ENCODE assay signal across 13 mouse cellular contexts in genomic region chr6:129535723-129536122, GRCm38 (mm10). TPM values are rescaled to one million over a fixed set of nuclear protein-coding genes. Genes with fewer than 3 reads are reported as not detected.
DNase-seq lines count a peak whose midpoint lies in the region; ATAC-seq lines count a peak whose summit lies in the region.
"Had no signal": no experiment of that assay in that cellular context is flagged by ENCODE, and none has a peak within 500 bp of the region (broad histone marks: within the 10 kb centered on the region; RNA-seq: fewer than 3 reads in every experiment).

No protein-coding gene starts in this region.

- WGBS in heart, embryonic 14.5 days = 30% methylated on average over 4 of the region's 4 CpGs
- WGBS in midbrain, embryonic 12.5 days = 82% methylated on average over 4 of the region's 4 CpGs
- 89% methylated on average over 4 of the region's 4 CpGs for WGBS in midbrain, embryonic 11.5 days
- 85% methylated on average over 4 of the region's 4 CpGs for WGBS in hindbrain, embryonic 16.5 days
- 85% methylated on average over 4 of the region's 4 CpGs for WGBS in neural tube, embryonic 13.5 days

- no peak overlapping the region for H3K9ac ChIP-seq in heart, embryonic 14.5 days (ENCODE audit: low read length)
- H3K9ac ChIP-seq in midbrain, embryonic 12.5 days (replicated peaks) = no peak overlapping the region
- no peak overlapping the region for H3K9ac ChIP-seq in midbrain, embryonic 11.5 days (ENCODE audit: low read length)
- no peak overlapping the region for H3K9ac ChIP-seq in hindbrain, embryonic 16.5 days (ENCODE audit: low read depth, low read length)
- H3K9ac ChIP-seq in neural tube, embryonic 13.5 days = peak overlapping the region; percentile 91; the same call in 1 of the 2 replicates
- H3K9ac ChIP-seq: limb, embryonic 13.5 days had no signal

- ATAC-seq in heart, embryonic 14.5 days (ENCODE audit: insufficient number of reproducible peaks, insufficient read depth, low FRiP score, low read depth) = no peak
- no peak for ATAC-seq in midbrain, embryonic 12.5 days (ENCODE audit: low FRiP score, low read depth)
- no peak for ATAC-seq in midbrain, embryonic 11.5 days (ENCODE audit: low FRiP score)
- ATAC-seq in hindbrain, embryonic 16.5 days = no peak
- ATAC-seq in neural tube, embryonic 13.5 days (ENCODE audit: low read depth) = no peak

- no peak overlapping the region for H3K4me3 ChIP-seq in heart, embryonic 14.5 days (ENCODE audit: control insufficient read depth in 1 of 2, insufficient read depth in 1 of 2, low read depth in 1 of 2, low read length in 2 of 2)
- H3K4me3 ChIP-seq in midbrain, embryonic 12.5 days = peak overlapping the region; percentile 72; the same call in 1 of the 2 replicates
- H3K4me3 ChIP-seq in midbrain, embryonic 11.5 days (ENCODE audit: low read depth, low read length) = no peak overlapping the region
- peak overlapping the region; percentile 67 for H3K4me3 ChIP-seq in hindbrain, embryonic 16.5 days (ENCODE audit: low read length)
- peak overlapping the region; percentile 76 for H3K4me3 ChIP-seq in neural tube, embryonic 13.5 days

- H3K4me2 ChIP-seq in heart, embryonic 14.5 days (ENCODE audit: low read length) = peak overlapping the region; percentile 88
- H3K4me2 ChIP-seq in midbrain, embryonic 12.5 days (replicated peaks) = peak overlapping the region; percentile 71
- no peak overlapping the region; the same call in 1 of the 2 replicates for H3K4me2 ChIP-seq in midbrain, embryonic 11.5 days
- H3K4me2 ChIP-seq in hindbrain, embryonic 16.5 days (ENCODE audit: low read length) = peak overlapping the region; percentile 64
- H3K4me2 ChIP-seq in neural tube, embryonic 13.5 days = peak overlapping the region; percentile 63

- intact Hi-C loops in heart, postnatal 25 days (cut with DNase I) = no loop called here
- intact Hi-C loops in left cerebral cortex, postnatal 4 days (cut with DNase I) = no loop called here

- peaks cover 8 to 16% of the 10 kb centered on the region in 2 experiments for H3K4me1 ChIP-seq in heart, embryonic 14.5 days (ENCODE audit: control insufficient read depth in 2 of 2, insufficient read depth in 2 of 2, low read length in 2 of 2)
- peaks cover 17% of the 10 kb centered on the region for H3K4me1 ChIP-seq in midbrain, embryonic 12.5 days
- H3K4me1 ChIP-seq in midbrain, embryonic 11.5 days (ENCODE audit: control insufficient read depth, insufficient read depth, low read length) = peaks cover 5% of the 10 kb centered on the region; the same call in 1 of the 2 replicates
- peaks cover 20% of the 10 kb centered on the region for H3K4me1 ChIP-seq in hindbrain, embryonic 16.5 days (ENCODE audit: control insufficient read depth, insufficient read depth, low read depth, low read length)
- H3K4me1 ChIP-seq in neural tube, embryonic 13.5 days (replicated peaks) = peaks cover 36% of the 10 kb centered on the region

- no peaks in the 10 kb centered on the region for H3K9me3 ChIP-seq in heart, embryonic 14.5 days (ENCODE audit: control insufficient read depth, low read length)
- no peaks in the 10 kb centered on the region for H3K9me3 ChIP-seq in midbrain, embryonic 12.5 days
- no peaks in the 10 kb centered on the region for H3K9me3 ChIP-seq in midbrain, embryonic 11.5 days (ENCODE audit: control insufficient read depth, low read length)
- H3K9me3 ChIP-seq in hindbrain, embryonic 16.5 days (ENCODE audit: control insufficient read depth, low read length) = no peaks in the 10 kb centered on the region
- H3K9me3 ChIP-seq in neural tube, embryonic 13.5 days = no peaks in the 10 kb centered on the region
- H3K9me3 ChIP-seq: limb, embryonic 13.5 days had no signal

- DNase-seq in heart, postnatal 25 days (ENCODE audit: low spot score) = no peak
- DNase-seq in midbrain, embryonic 11.5 days (ENCODE audit: low spot score, missing footprints) = no peak
- DNase-seq in cerebellum, adult 9-11 months = no peak
- no peak for DNase-seq in left cerebral cortex, postnatal 4 days
- DNase-seq: adrenal gland, postnatal 14 days; embryo, embryonic 11 days; gastrocnemius, postnatal 36 days had no signal

- no peak overlapping the region for H3K27ac ChIP-seq in heart, embryonic 14.5 days (replicated peaks in 1 of 2; ENCODE audit: control insufficient read depth in 1 of 2, insufficient read depth in 1 of 2, low read depth in 2 of 2, low read length in 2 of 2)
- no peak overlapping the region for H3K27ac ChIP-seq in midbrain, embryonic 12.5 days (replicated peaks)
- H3K27ac ChIP-seq in midbrain, embryonic 11.5 days (ENCODE audit: low read depth, low read length) = no peak overlapping the region
- no peak overlapping the region for H3K27ac ChIP-seq in hindbrain, embryonic 16.5 days (ENCODE audit: low read depth, low read length)
- no peak overlapping the region for H3K27ac ChIP-seq in neural tube, embryonic 13.5 days (replicated peaks)
- H3K27ac ChIP-seq: limb, embryonic 13.5 days had no signal

- H3K27me3 ChIP-seq in heart, embryonic 14.5 days (ENCODE audit: control insufficient read depth, insufficient read depth, low read length) = no peaks in the 10 kb centered on the region
- no peaks in the 10 kb centered on the region for H3K27me3 ChIP-seq in midbrain, embryonic 12.5 days
- H3K27me3 ChIP-seq in midbrain, embryonic 11.5 days (ENCODE audit: control insufficient read depth, insufficient read depth, low read length) = no peaks in the 10 kb centered on the region
- no peaks in the 10 kb centered on the region for H3K27me3 ChIP-seq in hindbrain, embryonic 16.5 days (replicated peaks; ENCODE audit: control insufficient read depth, insufficient read depth, low read length)
- no peaks in the 10 kb centered on the region for H3K27me3 ChIP-seq in neural tube, embryonic 13.5 days
- H3K27me3 ChIP-seq: limb, embryonic 13.5 days had no signal

- H3K36me3 ChIP-seq in heart, embryonic 14.5 days (ENCODE audit: control insufficient read depth, insufficient read depth, low read length) = peaks cover 37% of the 10 kb centered on the region
- H3K36me3 ChIP-seq in midbrain, embryonic 12.5 days = peaks cover 34% of the 10 kb centered on the region
- no peaks in the 10 kb centered on the region; the same call in 1 of the 2 replicates for H3K36me3 ChIP-seq in midbrain, embryonic 11.5 days (ENCODE audit: control insufficient read depth, insufficient read depth, low read length)
- H3K36me3 ChIP-seq in hindbrain, embryonic 16.5 days (ENCODE audit: control insufficient read depth, insufficient read depth, low read length) = peaks cover 28% of the 10 kb centered on the region
- peaks cover 35% of the 10 kb centered on the region for H3K36me3 ChIP-seq in neural tube, embryonic 13.5 days

RNA-seq across cellular contexts. Expression of gene Gabarapl1, which starts 2.8 kb away (rescaled TPM):
- polyA plus RNA-seq in heart, embryonic 14.5 days (2014; fragmentation: Nextera tagmentation; extraction: Ambion mirVana) = 12.1 and 16.3 TPM in 2 replicates
- total RNA-seq in heart, postnatal 25 days (2021) = 100 to 1,000 TPM in 1 of 2 experiments, 10 to 100 TPM in 1; 97.1 to 107 TPM
- 94.3 and 96.6 TPM in 2 replicates for polyA plus RNA-seq in midbrain, embryonic 12.5 days (2016; fragmentation: Nextera tagmentation; extraction: Ambion mirVana)
- 22.7 and 24.5 TPM in 2 replicates for polyA plus RNA-seq in midbrain, embryonic 11.5 days (2014; fragmentation: Nextera tagmentation; extraction: Ambion mirVana)
- 237 and 271 TPM in 2 replicates for polyA plus RNA-seq in hindbrain, embryonic 16.5 days (2015; fragmentation: Nextera tagmentation; extraction: Ambion mirVana)
- polyA plus RNA-seq in neural tube, embryonic 13.5 days (2015; fragmentation: Nextera tagmentation; extraction: Ambion mirVana) = 173 and 185 TPM in 2 replicates
- 100 to 1,000 TPM; 206 to 217 TPM for total RNA-seq in left cerebral cortex, postnatal 4 days (2021)

RNA-seq across cellular contexts. Expression of gene Tmem52b, which starts 23.4 kb away (rescaled TPM):
- polyA plus RNA-seq in heart, embryonic 14.5 days (2014; fragmentation: Nextera tagmentation; extraction: Ambion mirVana) = not detected in 2 replicates
- total RNA-seq in heart, postnatal 25 days (2021) = not detected
- polyA plus RNA-seq in midbrain, embryonic 12.5 days (2016; fragmentation: Nextera tagmentation; extraction: Ambion mirVana) = not detected in 2 replicates
- polyA plus RNA-seq in midbrain, embryonic 11.5 days (2014; fragmentation: Nextera tagmentation; extraction: Ambion mirVana) = not detected in 2 replicates
- polyA plus RNA-seq in hindbrain, embryonic 16.5 days (2015; fragmentation: Nextera tagmentation; extraction: Ambion mirVana) = not detected in 2 replicates
- polyA plus RNA-seq in neural tube, embryonic 13.5 days (2015; fragmentation: Nextera tagmentation; extraction: Ambion mirVana) = 0.11 and 0.37 TPM in 2 replicates
- not detected for total RNA-seq in left cerebral cortex, postnatal 4 days (2021)
- total RNA-seq: adrenal gland, postnatal 14 days; gastrocnemius, postnatal 36 days had no signal
- polyA plus RNA-seq: stomach, embryonic 14.5 days had no signal

RNA-seq across cellular contexts. Expression of gene Olr1, which starts 28.8 kb away (rescaled TPM):
- polyA plus RNA-seq in heart, embryonic 14.5 days (2014; fragmentation: Nextera tagmentation; extraction: Ambion mirVana) = 0.22 and 0.39 TPM in 2 replicates
- under 1 TPM; 0.06 to 0.47 TPM for total RNA-seq in heart, postnatal 25 days (2021)
- 0.06 and 0.07 TPM in 2 replicates for polyA plus RNA-seq in midbrain, embryonic 12.5 days (2016; fragmentation: Nextera tagmentation; extraction: Ambion mirVana)
- 0.06 TPM in 1 of 2 replicates, not detected in the other for polyA plus RNA-seq in midbrain, embryonic 11.5 days (2014; fragmentation: Nextera tagmentation; extraction: Ambion mirVana)
- not detected in 2 replicates for polyA plus RNA-seq in hindbrain, embryonic 16.5 days (2015; fragmentation: Nextera tagmentation; extraction: Ambion mirVana)
- polyA plus RNA-seq in neural tube, embryonic 13.5 days (2015; fragmentation: Nextera tagmentation; extraction: Ambion mirVana) = 0.06 TPM in 1 of 2 replicates, not detected in the other
- total RNA-seq in left cerebral cortex, postnatal 4 days (2021) = not detected
- total RNA-seq: adrenal gland, postnatal 14 days; gastrocnemius, postnatal 36 days had no signal
- polyA plus RNA-seq: limb, embryonic 13.5 days; stomach, embryonic 14.5 days had no signal

RNA-seq across cellular contexts. Expression of gene Klre1, which starts 42.0 kb away (rescaled TPM):
- not detected in 2 replicates for polyA plus RNA-seq in heart, embryonic 14.5 days (2014; fragmentation: Nextera tagmentation; extraction: Ambion mirVana)
- total RNA-seq in heart, postnatal 25 days (2021) = not detected
- not detected in 2 replicates for polyA plus RNA-seq in midbrain, embryonic 12.5 days (2016; fragmentation: Nextera tagmentation; extraction: Ambion mirVana)
- polyA plus RNA-seq in midbrain, embryonic 11.5 days (2014; fragmentation: Nextera tagmentation; extraction: Ambion mirVana) = not detected in 2 replicates
- polyA plus RNA-seq in hindbrain, embryonic 16.5 days (2015; fragmentation: Nextera tagmentation; extraction: Ambion mirVana) = not detected in 2 replicates
- polyA plus RNA-seq in neural tube, embryonic 13.5 days (2015; fragmentation: Nextera tagmentation; extraction: Ambion mirVana) = not detected in 2 replicates
- not detected for total RNA-seq in left cerebral cortex, postnatal 4 days (2021)
- total RNA-seq: adrenal gland, postnatal 14 days; gastrocnemius, postnatal 36 days had no signal
- polyA plus RNA-seq: limb, embryonic 13.5 days; stomach, embryonic 14.5 days had no signal

RNA-seq across cellular contexts. Expression of gene Klrd1, which starts 55.9 kb away (rescaled TPM):
- polyA plus RNA-seq in heart, embryonic 14.5 days (2014; fragmentation: Nextera tagmentation; extraction: Ambion mirVana) = not detected in 2 replicates
- not detected for total RNA-seq in heart, postnatal 25 days (2021)
- 0.47 TPM in 1 of 2 replicates, not detected in the other for polyA plus RNA-seq in midbrain, embryonic 12.5 days (2016; fragmentation: Nextera tagmentation; extraction: Ambion mirVana)
- not detected in 2 replicates for polyA plus RNA-seq in midbrain, embryonic 11.5 days (2014; fragmentation: Nextera tagmentation; extraction: Ambion mirVana)
- not detected in 2 replicates for polyA plus RNA-seq in hindbrain, embryonic 16.5 days (2015; fragmentation: Nextera tagmentation; extraction: Ambion mirVana)
- not detected in 2 replicates for polyA plus RNA-seq in neural tube, embryonic 13.5 days (2015; fragmentation: Nextera tagmentation; extraction: Ambion mirVana)
- not detected for total RNA-seq in left cerebral cortex, postnatal 4 days (2021)
- total RNA-seq: adrenal gland, postnatal 14 days; gastrocnemius, postnatal 36 days had no signal
- polyA plus RNA-seq: limb, embryonic 13.5 days had no signal

Comparison
In these comparisons a context has a peak if more than half of its experiments do, and no peak if none do; other contexts are left out.
1. H3K4me3 ChIP-seq: peak in midbrain, embryonic 12.5 days (single experiment), hindbrain, embryonic 16.5 days (single experiment) and neural tube, embryonic 13.5 days (single experiment); none in heart, embryonic 14.5 days (0 of 2) and midbrain, embryonic 11.5 days (single experiment).